Mouse (Mus musculus): ENCODE measurements at regions not wholly inside any gene's neighbourhood (a gene's known extent, or its start where the extent isn't known, plus 50 kb on each side); places are given as distances from the start of the nearest gene placed in this dataset.
A peak's percentile ranks its signal among the peaks of the same experiment; 100 is the strongest.
"Not testable (repeated sequence)": the region's sequence is repeated elsewhere in the genome, so short reads cannot be mapped to it uniquely, and the experiment has no call there.

DNA sequence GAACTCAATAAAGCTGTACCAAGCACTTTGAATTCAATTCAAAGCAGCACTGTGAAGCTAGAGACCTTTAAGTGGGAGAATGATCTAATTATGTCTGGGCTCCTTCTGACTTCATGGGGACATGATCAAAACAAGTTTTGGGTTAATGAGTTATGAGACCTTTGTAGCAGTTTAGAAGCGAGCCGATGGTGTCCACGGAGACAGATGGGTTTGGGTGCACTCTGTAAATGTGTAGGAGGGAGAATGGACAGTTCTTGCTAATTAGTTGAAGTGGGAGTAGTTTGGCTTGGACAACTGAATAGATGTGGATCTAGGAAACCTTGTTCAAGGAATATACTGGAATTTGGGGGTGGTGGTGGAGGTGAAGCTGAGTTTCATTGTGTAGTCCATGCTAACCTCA, 186.3 kb upstream of the Cldn34b3 start:
- DNase-seq: no peak

DNA sequence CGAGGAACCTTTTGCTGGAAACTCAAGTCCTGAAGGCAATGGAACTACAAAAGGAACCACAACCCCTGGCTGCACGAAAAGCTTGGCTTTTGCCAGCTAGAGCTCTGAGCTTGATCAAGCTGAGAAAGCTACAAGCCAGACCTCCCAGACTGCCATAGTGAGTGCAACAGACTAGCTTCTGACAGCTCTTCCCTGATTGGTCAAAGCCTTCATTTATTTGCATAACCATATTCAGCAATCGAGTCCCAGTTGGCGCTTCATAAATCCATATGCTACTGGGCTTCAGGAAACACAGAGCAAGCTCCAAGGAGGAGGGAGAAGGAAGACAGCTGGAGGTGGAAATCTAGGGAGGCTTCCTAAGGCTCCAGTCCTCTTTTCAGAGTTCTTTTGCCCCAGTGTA, 181.4 kb upstream of the Cldn34b3 start:
- no peak for DNase-seq

DNA sequence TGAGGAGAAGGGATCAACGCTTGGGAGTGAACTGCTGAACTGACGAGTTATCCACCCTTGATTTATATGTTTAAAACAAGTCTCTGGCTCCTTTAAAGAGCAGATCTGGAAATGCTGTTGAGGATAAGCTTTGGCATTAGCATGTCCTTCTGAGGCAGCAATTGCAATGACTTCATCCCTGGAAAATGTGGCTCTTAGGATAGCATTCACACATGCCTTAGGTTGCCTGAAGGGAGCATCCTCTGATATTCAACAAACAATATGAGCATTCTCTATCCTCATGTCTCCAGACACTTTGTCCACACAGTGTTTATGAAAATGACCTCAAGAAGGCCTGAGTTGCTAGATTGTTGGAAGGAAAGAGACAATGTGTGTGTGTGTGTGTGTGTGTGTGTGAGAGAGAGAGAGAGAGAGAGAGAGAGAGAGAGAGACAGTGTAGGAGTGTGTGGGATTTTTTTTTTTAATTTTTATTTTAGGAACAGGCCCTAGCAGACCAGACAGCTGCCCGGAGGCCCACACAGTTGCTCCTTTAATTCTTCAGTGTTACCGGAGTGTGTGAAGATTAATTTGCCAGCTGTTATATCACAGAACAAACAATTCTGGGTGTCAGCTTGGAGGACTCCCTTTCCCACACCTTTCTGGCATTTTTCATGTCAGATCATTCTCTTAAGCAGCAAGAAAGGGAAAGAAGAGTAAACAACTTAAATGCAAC, 153.2 kb upstream of the Cldn34b3 start:
- no peak for DNase-seq

DNA sequence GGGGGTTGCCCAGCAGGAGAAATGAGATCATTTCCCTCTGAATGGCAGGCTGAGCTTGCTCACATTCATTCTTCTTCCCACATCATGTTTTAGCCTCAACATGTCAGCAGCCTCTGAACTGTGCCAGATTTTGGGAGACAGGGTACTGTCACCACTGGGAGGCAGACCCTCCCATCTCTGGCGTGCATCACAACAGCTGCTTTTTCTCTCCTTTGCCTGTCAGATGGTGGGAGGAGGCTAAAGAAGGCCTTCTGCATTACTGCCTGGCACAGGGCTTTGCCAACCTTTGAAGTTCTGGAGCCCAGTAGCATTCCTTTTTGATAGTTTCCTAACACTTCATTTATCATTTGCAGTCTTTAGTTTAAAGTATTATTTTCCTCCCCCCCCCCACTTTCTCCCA, 148.0 kb upstream of the Cldn34b3 start:
- DNase-seq: peak in 1 of 2 experiments; percentile 0

DNA sequence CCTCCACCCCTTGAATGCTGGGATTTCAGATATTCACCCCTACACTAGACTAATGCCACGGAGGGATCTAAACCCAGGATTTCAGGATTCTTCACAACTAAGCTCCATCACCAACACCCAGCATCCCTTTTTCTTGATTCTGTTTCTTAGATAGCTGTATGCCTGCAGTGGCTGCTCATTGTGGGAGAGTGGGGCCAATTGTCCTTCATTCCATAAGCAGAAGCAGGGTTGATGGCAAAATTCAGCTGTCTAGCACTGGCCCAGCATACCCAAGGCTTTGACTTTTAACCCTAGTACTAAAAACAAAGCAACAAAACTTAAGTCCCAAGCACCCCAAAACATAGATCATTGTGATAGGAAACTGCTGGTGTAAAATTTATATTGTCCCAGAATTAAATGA, 147.5 kb upstream of the Cldn34b3 start:
- DNase-seq: no peak

DNA sequence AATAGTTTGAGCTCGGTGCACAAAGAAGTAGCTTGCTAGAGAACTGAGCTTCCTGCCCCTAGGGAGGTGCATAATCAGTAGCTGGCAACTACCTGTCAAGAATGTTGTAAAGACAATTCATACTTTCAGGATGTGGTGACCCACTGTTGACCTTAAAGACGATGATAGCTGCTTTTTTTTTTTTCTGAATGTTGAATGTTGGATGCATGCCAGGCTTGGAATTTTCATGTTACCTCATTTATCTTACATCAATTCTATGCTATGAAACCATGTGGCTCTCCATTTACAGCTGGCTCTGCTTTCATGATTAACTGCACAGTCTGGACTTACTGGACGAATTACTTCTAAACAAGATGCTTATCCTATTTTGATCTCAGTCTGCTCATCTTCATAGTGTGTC, 143.2 kb upstream of the Cldn34b3 start:
- DNase-seq: peak in 1 of 2 experiments; percentile 13

DNA sequence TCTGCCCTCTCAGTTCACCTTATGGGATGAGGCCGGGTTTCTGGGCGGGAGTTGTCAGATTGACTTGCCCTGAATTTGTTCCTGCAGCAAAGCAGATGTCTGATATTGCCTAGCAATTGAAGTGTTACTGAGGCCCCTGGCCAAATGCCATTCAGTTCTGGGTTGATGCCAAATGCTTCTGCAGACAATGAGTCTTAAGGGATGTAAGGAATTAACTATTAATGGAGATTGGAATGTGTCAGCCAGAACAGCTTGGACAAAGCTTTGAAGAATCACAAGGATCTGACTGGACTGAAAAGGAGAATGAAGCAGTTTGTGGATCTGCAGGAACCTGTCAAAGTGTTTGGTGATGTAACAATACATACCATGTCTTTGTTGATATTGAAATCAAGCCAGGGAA, 140.7 kb upstream of the Cldn34b3 start:
- DNase-seq: peak; percentile 22 to 36

DNA sequence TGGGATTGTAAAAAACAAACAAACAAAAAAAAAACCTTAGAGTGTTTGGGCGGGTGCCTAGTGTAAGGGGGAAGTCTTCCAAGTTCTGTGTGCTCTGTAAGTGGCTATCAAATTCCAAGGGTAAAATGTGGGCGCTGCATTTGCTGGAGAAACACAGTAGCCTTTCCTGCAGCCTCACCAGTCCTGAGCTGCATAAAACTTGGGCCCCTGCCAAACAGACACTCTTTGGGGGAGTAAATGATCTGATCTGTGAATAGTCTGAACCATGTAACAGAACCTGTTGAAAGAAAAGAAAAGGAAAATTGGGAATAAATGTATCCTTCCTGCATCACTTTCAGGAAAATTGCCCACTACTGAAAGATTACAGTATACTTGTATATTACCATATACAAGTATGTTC, 126.4 kb upstream of the Cldn34b3 start:
- no peak for DNase-seq

DNA sequence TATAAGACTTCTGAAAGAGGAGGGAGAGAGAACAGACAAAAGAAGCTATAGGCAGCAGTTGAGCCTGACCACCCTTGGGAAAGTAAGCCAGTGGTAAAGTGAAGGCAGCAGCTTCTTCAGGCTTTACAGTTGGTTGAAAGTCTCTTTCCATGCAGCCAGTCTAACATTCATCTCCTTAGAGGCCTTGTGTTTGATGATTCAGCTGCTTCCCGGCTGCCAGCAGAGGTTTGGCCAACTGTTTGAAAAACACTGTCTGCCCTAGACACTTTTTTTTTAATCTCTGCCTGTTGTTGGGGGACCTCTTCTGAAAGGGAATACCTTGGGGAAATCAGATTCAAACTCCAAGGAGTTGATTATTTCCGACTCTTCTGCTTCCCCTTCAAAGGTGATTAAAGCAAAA, 123.1 kb upstream of the Cldn34b3 start:
- DNase-seq: no peak

DNA sequence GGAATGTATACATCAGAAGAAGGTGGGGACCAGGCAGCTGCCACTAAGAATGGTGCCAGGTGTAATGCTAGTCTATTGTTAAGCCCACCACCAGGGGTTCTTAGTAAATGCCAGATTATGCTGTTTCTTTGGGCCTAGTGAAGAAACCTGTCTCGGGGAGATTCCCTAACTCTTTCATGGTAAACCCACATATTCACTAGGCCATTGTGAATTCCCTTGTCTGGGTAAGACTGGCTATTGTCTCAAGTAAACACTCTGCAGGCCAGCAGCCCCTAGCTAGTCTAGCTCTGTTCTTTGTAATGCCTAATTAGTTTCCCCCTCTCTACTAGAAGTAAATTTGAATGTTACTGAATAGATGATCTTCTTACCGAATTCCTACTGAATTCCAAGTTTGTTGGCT, 89.3 kb upstream of the Cldn34b3 start:
- not testable (repeated sequence) for DNase-seq

DNA sequence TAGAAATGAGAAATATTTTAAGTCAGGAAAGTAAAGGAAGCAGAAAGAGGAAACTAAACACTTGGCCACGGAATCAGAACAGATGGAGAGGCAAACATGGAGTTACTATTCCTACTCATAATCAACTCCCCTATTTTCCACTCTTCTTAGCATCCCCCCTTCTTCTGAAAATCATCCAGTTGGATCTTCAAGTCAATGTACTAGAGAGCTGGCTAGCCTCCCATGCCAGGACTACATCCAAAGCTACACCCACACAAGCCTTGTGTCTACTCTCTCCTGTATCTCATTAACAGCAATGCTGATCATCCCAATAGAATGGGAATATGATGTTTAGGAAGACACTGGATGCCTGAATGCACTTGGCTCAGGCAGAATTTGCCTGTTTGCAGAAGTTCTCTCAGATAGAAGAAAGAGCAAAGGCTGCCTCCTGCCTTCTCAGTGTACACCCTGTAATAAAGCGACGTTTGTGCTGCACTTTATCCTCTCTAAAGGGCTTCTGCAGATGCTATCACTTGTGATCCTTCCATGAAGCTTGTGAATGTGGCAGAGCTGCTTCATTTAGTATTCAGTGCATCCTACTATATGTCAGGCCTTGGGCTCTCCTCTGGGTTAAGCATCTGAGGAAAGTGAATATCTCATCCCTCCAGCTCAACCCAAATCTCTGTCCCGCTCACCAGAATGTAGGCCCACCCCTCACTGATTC, 82.5 kb upstream of the Cldn34b3 start:
- DNase-seq: peak in 1 of 2 experiments; percentile 1

DNA sequence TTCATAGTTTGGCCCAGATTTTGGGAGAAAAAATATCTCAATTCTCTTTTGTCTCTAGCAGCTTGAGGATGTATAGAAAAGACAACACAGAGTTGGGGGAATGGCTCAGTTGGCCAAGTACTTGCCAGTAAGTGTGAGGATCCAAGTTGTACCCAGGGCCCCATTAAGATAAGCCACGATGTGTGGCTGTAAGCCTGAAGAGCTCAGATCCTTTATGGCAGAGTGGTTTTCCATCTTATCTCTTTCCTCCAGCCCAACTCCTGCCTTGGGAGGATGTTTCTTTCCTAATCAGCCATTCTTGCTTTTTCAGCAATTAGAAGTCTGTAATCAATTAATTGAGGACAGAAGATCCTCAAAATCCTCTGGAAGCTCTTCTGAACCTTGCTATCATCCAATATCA, 63.5 kb upstream of the Cldn34b3 start:
- DNase-seq: no peak

DNA sequence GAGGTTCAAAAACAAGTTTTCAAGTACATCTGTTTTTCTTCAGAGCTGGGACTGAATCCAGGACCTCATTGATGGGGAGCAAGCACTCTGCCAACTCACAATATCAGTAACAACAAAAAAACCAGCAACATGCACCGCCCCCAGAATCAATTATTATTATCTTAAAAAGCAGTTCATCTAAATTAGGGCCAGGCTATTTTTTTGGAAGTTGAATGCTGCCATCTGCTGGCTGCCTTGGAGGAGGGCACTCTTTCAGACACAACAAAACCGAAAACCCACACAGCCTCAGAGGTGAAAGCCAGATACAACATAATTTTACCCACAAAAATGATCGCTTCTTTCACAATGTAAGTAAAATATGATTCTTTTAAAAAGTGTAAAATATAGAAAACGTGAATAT, 62.7 kb upstream of the Cldn34b3 start:
- peak; percentile 16 to 55 for DNase-seq

Measured in heart, adult 18-20 months (tissue).